Mouse (Mus musculus): Measurements from ENCODE around the gene Rasa3. TPM values are rescaled to one million over a fixed set of nuclear protein-coding genes. Genes with fewer than 3 reads are reported as not detected.

Gene Rasa3
- polyA plus RNA-seq, 1 experiment from 2014 or later: 9.9 TPM

DNA sequence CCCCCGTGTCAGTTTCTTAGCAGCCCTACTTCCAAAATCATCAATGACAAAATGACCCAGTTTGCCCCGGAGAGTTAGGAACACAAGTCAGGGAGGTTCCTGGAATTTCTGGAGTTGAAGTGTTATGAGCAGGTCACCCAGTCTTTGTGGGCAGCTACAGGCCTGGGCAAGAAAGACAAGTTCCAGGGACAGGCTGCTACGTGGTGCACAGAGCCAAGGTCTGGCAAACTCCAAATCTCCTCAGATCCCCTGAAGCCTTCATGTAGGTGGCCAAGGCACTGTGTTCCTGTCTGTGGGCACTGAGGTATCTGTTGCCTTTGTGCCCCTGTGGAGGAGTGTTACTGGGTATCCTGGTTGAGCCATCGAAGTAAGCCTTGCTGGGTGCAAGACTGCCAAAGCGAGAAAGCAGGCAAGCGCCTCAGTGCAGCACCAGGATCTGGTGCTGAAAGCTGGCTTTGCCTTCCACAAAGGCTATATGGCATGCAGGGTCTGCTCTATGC lies 12.6 kb downstream of the Rasa3 start:
- H3K27me3 ChIP-seq (replicated peaks; ENCODE audit: control insufficient read depth, insufficient read depth, low read length): no peaks in the 10 kb centered on the region
- 85% methylated on average over 6 of the region's 6 CpGs for WGBS
- H3K4me3 ChIP-seq (ENCODE audit: low read depth, low read length): no peak overlapping the region
- no peaks in the 10 kb centered on the region for H3K9me3 ChIP-seq (ENCODE audit: control insufficient read depth)
- H3K9ac ChIP-seq (ENCODE audit: low read depth, low read length): no peak overlapping the region
- no peak for TF ChIP-seq CTCF (IDR thresholded peaks at IDR 0.05; ENCODE audit: low read depth)
- no peak overlapping the region for H3K4me2 ChIP-seq (replicated peaks; ENCODE audit: low read depth)
- ATAC-seq: no peak
- no peak overlapping the region for H3K27ac ChIP-seq (ENCODE audit: low read depth, low read length)
- H3K4me1 ChIP-seq (replicated peaks; ENCODE audit: control insufficient read depth, insufficient read depth, low read length): peaks cover 8% of the 10 kb centered on the region; the same call in 1 of the 2 replicates
- no peaks in the 10 kb centered on the region; the same call in 1 of the 2 replicates for H3K36me3 ChIP-seq (ENCODE audit: control insufficient read depth, insufficient read depth)

DNA sequence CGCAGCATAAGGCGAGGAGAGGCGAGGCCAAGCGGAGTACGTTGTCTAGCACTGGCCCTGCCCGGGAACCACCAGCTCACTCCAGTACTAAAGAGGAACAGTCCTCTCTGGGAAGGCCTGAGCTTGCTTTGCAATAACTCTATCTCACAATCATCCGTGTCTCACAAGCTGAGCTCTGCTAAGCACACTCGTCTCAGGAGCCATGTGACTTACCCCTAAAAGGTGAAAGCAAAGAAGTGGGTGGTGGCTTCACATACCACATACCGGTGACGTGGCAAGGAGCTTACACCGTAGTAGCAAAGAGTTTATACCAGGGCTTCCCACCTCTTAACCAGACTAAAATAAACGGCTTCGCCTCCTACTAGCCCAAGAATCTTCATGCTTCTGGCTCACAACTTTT lies 17.1 kb downstream of the Rasa3 start:
- no peaks in the 10 kb centered on the region for H3K4me1 ChIP-seq (replicated peaks; ENCODE audit: control insufficient read depth, insufficient read depth, low read length)
- no peaks in the 10 kb centered on the region; the same call in 1 of the 2 replicates for H3K36me3 ChIP-seq (ENCODE audit: control insufficient read depth, insufficient read depth)
- H3K27me3 ChIP-seq (replicated peaks; ENCODE audit: control insufficient read depth, insufficient read depth, low read length): no peaks in the 10 kb centered on the region
- H3K9ac ChIP-seq (ENCODE audit: low read depth, low read length): no peak overlapping the region
- H3K9me3 ChIP-seq (ENCODE audit: control insufficient read depth): no peaks in the 10 kb centered on the region
- no peak overlapping the region for H3K4me2 ChIP-seq (replicated peaks; ENCODE audit: low read depth)
- no peak for TF ChIP-seq CTCF (IDR thresholded peaks at IDR 0.05; ENCODE audit: low read depth)
- ATAC-seq: no peak
- whole genome bisulfite sequencing: 75% methylated on average over 13 of the region's 13 CpGs
- no peak overlapping the region for H3K27ac ChIP-seq (ENCODE audit: low read depth, low read length)
- H3K4me3 ChIP-seq (ENCODE audit: low read depth, low read length): no peak overlapping the region

DNA sequence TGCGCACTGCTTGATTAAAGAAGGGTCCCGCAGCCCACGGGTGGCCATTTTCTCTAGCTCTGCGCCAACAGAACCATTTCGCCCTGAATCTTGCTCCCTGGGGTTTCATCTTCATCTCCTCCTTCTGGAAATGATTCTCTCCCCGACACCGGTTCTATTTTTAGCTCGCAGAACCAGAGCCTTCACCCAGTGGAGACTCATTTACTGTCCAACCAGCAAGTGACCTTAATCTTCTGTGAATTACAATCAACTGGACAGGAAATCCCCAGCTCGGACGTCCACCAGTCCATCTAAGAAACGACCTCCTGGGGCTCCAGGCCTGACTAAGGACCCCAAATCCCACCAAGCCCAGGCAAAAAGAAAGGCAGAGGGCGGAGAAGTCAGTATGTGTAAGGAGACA lies 19.9 kb downstream of the Rasa3 start:
- no peaks in the 10 kb centered on the region for H3K9me3 ChIP-seq (ENCODE audit: control insufficient read depth)

DNA sequence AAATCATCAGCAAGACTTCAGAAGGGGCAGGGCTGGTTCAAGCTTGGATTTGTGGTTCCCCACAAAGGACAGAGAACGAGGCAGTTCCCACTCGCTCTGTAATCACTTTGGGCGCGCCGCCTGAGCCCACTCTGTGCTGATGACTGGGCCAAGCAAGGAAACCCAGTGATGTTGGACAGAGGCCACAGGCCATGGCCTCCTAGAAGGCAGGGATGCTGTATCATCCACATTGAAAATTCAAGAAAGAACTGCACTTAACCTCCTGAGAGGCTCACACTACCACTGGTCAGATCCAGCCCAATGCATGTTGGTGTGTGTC lies 22.4 kb downstream of the Rasa3 start:
- Histone ChIP-seq H3K36me3 (ENCODE audit: control insufficient read depth, insufficient read depth) (no peaks in the 10 kb centered on the region), H3K27ac (ENCODE audit: low read depth, low read length) (no peak overlapping the region), H3K27me3 (replicated peaks; ENCODE audit: control insufficient read depth, insufficient read depth, low read length) (no peaks in the 10 kb centered on the region), H3K4me3 (ENCODE audit: low read depth, low read length) (no peak overlapping the region), H3K4me2 (replicated peaks; ENCODE audit: low read depth) (no peak overlapping the region), H3K9ac (ENCODE audit: low read depth, low read length) (no peak overlapping the region), H3K4me1 (replicated peaks; ENCODE audit: control insufficient read depth, insufficient read depth, low read length) (no peaks in the 10 kb centered on the region), H3K9me3 (ENCODE audit: control insufficient read depth) (no peaks in the 10 kb centered on the region)
- 86% methylated on average over 5 of the region's 5 CpGs for WGBS
- ATAC-seq: no peak
- no peak for TF ChIP-seq CTCF (IDR thresholded peaks at IDR 0.05; ENCODE audit: low read depth)

More for the DNA sequence above, 19.9 kb downstream of the Rasa3 start:
- no peak overlapping the region for H3K9ac ChIP-seq (ENCODE audit: low read depth, low read length)
- no peak for ATAC-seq
- 79% methylated on average over 12 of the region's 12 CpGs for WGBS
- H3K36me3 ChIP-seq (ENCODE audit: control insufficient read depth, insufficient read depth): no peaks in the 10 kb centered on the region; the same call in 1 of the 2 replicates
- H3K4me1 ChIP-seq (replicated peaks; ENCODE audit: control insufficient read depth, insufficient read depth, low read length): no peaks in the 10 kb centered on the region
- H3K27ac ChIP-seq (ENCODE audit: low read depth, low read length): no peak overlapping the region
- no peak overlapping the region for H3K4me3 ChIP-seq (ENCODE audit: low read depth, low read length)
- no peak for TF ChIP-seq CTCF (IDR thresholded peaks at IDR 0.05; ENCODE audit: low read depth)
- no peak overlapping the region for H3K4me2 ChIP-seq (replicated peaks; ENCODE audit: low read depth)
- H3K27me3 ChIP-seq (replicated peaks; ENCODE audit: control insufficient read depth, insufficient read depth, low read length): no peaks in the 10 kb centered on the region

DNA sequence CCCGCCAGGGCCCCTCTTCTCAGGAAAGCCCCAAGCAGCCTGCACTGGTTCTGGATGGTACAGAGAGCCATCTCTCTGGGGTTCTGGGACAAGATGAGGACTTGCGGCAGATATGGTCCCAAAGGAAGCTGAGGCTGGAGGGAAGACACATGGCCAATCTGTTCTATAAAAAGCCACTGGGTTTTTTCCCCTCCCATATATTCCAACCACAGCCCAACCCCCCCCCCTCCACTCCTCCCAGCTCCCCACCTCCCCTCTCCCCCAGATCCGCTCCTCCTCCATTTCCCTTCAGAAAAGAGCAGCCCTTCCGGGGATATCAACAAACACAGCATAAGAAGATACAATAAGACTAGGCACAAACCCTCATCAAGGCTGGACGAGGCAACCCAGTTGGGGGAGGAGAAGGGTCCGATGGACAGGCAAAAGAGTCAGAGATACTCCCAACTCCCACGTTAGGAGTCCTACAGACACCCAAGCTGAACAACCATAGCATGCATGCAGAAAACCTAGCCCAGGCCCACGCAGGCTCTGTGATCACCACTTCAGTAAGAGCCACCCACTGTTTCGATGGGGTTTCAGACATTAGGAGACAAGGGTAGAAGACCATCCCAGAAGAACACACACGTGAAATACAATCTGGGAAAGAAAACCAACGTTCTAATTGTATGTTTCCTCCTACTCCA lies 22.9 kb downstream of the Rasa3 start:
- H3K9ac ChIP-seq (ENCODE audit: low read depth, low read length): no peak overlapping the region
- no peak overlapping the region for H3K4me2 ChIP-seq (replicated peaks; ENCODE audit: low read depth)
- no peaks in the 10 kb centered on the region for H3K4me1 ChIP-seq (replicated peaks; ENCODE audit: control insufficient read depth, insufficient read depth, low read length)
- 73% methylated on average over 11 of the region's 11 CpGs for WGBS
- ATAC-seq: no peak
- H3K27me3 ChIP-seq (replicated peaks; ENCODE audit: control insufficient read depth, insufficient read depth, low read length): no peaks in the 10 kb centered on the region
- no peak overlapping the region for H3K4me3 ChIP-seq (ENCODE audit: low read depth, low read length)
- H3K36me3 ChIP-seq (ENCODE audit: control insufficient read depth, insufficient read depth): no peaks in the 10 kb centered on the region
- TF ChIP-seq CTCF (IDR thresholded peaks at IDR 0.05; ENCODE audit: low read depth): no peak
- no peak overlapping the region for H3K27ac ChIP-seq (ENCODE audit: low read depth, low read length)
- no peaks in the 10 kb centered on the region for H3K9me3 ChIP-seq (ENCODE audit: control insufficient read depth)

DNA sequence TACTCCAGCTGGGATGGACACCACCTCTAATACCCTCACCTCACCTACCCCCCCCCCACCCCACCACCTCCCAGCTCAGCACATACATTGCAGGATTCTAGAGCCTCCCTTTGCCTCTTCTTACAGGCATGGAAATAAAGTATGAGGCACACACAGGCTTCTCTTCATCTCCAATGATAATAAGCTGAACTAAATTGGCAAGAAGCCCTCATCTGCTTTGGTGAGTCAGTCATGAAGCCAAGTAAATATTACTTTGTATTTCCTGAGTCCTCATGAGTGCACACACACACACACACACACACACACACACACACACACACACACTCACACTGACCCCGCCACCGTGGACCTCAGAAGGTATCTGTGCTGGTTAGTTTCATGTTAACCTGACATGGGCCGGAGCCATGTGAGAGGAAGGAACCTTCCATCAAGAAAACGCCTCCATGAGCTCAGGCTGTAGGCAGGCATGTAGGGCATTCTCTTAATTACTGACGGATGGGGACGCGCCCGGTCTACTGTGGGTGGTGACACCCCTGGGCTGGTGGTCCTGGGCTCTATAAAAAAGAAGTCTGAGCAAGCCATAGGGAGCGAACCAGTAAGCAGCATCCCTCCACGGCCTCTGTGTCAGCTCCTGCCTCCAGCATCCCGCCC lies 26.7 kb downstream of the Rasa3 start:
- Histone ChIP-seq H3K27me3 (replicated peaks; ENCODE audit: control insufficient read depth, insufficient read depth, low read length) (no peaks in the 10 kb centered on the region), H3K4me3 (ENCODE audit: low read depth, low read length) (no peak overlapping the region), H3K27ac (ENCODE audit: low read depth, low read length) (no peak overlapping the region), H3K4me1 (replicated peaks; ENCODE audit: control insufficient read depth, insufficient read depth, low read length) (no peaks in the 10 kb centered on the region), H3K4me2 (replicated peaks; ENCODE audit: low read depth) (no peak overlapping the region), H3K9ac (ENCODE audit: low read depth, low read length) (no peak overlapping the region), H3K9me3 (ENCODE audit: control insufficient read depth) (no peaks in the 10 kb centered on the region), H3K36me3 (ENCODE audit: control insufficient read depth, insufficient read depth) (no peaks in the 10 kb centered on the region)
- no peak for TF ChIP-seq CTCF (IDR thresholded peaks at IDR 0.05; ENCODE audit: low read depth)
- ATAC-seq: no peak
- 82% methylated on average over 11 of the region's 11 CpGs for WGBS
